Mouse (Mus musculus) midbrain, embryonic 11.5 days (tissue): ENCODE results near the gene Xpnpep1. TPM values are rescaled to one million over a fixed set of nuclear protein-coding genes. Genes with fewer than 3 reads are reported as not detected.

ENCODE experiments used
- ATAC-seq: fragments of 200-750 bp; cut with Nextera tagmentation; 2 replicates; pipeline ENCODE4 v1.8.0; 2017; ENCODE audit warnings: moderate TSS enrichment, moderate library complexity; ENCODE audit not compliant: low FRiP score
- DNase-seq: peaks from one replicate; pipeline ENCODE4 v3.0.0; 2015; ENCODE audit warnings: low spot score; ENCODE audit errors: missing footprints
- H3K27ac ChIP-seq: fragments of 300-500 bp; sonication (generic); 2 replicates; pipeline ENCODE4 v1.5.1; 2014; ENCODE audit warnings: low read depth, low read length
- H3K27me3 ChIP-seq: fragments of 300-500 bp; sonication (generic); 2 replicates; pipeline ENCODE4 v1.6.1; 2014; ENCODE audit warnings: mild to moderate bottlenecking, low read length, moderate library complexity, mixed read lengths; ENCODE audit not compliant: control insufficient read depth, insufficient read depth
- H3K36me3 ChIP-seq: fragments of 300-500 bp; sonication (generic); 2 replicates; pipeline ENCODE4 v1.6.1; 2014; ENCODE audit warnings: mild to moderate bottlenecking, low read length, moderate library complexity, mixed read lengths; ENCODE audit not compliant: control insufficient read depth, insufficient read depth
- H3K4me1 ChIP-seq: fragments of 300-500 bp; sonication (generic); 2 replicates; pipeline ENCODE4 v1.6.1; 2014; ENCODE audit warnings: low read length; ENCODE audit not compliant: control insufficient read depth, insufficient read depth
- H3K4me2 ChIP-seq: fragments of 300-500 bp; sonication (generic); 2 replicates; pipeline ENCODE4 v1.6.1; 2014; ENCODE audit warnings: mild to moderate bottlenecking, moderate library complexity
- H3K4me3 ChIP-seq: fragments of 300-500 bp; sonication (generic); 2 replicates; pipeline ENCODE4 v1.5.1; 2014; ENCODE audit warnings: low read depth, low read length
- H3K9ac ChIP-seq: fragments of 300-500 bp; sonication (generic); 2 replicates; pipeline ENCODE4 v1.6.1; 2014; ENCODE audit warnings: low read length
- H3K9me3 ChIP-seq: fragments of 300-500 bp; sonication (generic); 2 replicates; pipeline ENCODE4 v1.6.1; 2016; ENCODE audit warnings: low read length; ENCODE audit not compliant: control insufficient read depth
- WGBS: fragments of 180-500 bp; shearing (Covaris S2); extraction: QIAGEN DNeasy Blood & Tissue Kit; methylation state at CpG from one replicate; pipeline ENCODE4 v1.1.7; 2014; 5-methylcytosine and 5-hydroxymethylcytosine counted together
- polyA plus RNA-seq: library from polyadenylated mRNA; unstranded; fragments of >200 nt; fragmentation: Nextera tagmentation; extraction: Ambion mirVana; gene quantifications from 2 replicates; pipeline ENCODE4 v1.2.1, GENCODE M21; 2014

The Xpnpep1 gene
- polyA plus RNA-seq, 1 experiment from 2014 or later = 150 TPM

GRCm38 (mm10) chr19:53080026-53080425 lies 40.0 kb upstream of the Xpnpep1 start:
- no peaks in the 10 kb centered on the region for H3K4me1 ChIP-seq
- no peak for ATAC-seq
- H3K4me3 ChIP-seq = no peak overlapping the region
- H3K9ac ChIP-seq = no peak overlapping the region
- WGBS = 92% methylated on average over 11 of the region's 11 CpGs
- H3K9me3 ChIP-seq = no peaks in the 10 kb centered on the region
- H3K27ac ChIP-seq = no peak overlapping the region
- no peak for DNase-seq
- no peaks in the 10 kb centered on the region for H3K36me3 ChIP-seq
- H3K27me3 ChIP-seq = no peaks in the 10 kb centered on the region
- H3K4me2 ChIP-seq = no peak overlapping the region

GRCm38 (mm10) chr19:53078271-53079085 lies 38.5 kb upstream of the Xpnpep1 start:
- 77% methylated on average over 9 of the region's 9 CpGs for WGBS

GRCm38 (mm10) chr19:53077278-53077677 lies 37.3 kb upstream of the Xpnpep1 start:
- no peak for ATAC-seq
- H3K4me1 ChIP-seq = no peaks in the 10 kb centered on the region
- no peak overlapping the region for H3K4me2 ChIP-seq
- no peak overlapping the region for H3K27ac ChIP-seq
- no peak overlapping the region for H3K9ac ChIP-seq
- no peak for DNase-seq
- WGBS = 89% methylated on average over 5 of the region's 5 CpGs
- H3K4me3 ChIP-seq = no peak overlapping the region
- H3K9me3 ChIP-seq = no peaks in the 10 kb centered on the region
- H3K36me3 ChIP-seq = no peaks in the 10 kb centered on the region
- no peaks in the 10 kb centered on the region for H3K27me3 ChIP-seq

More at GRCm38 (mm10) chr19:53078271-53079085, 38.5 kb upstream of the Xpnpep1 start:
- DNase-seq (peak; percentile 78), ATAC-seq (no peak)
- Histone ChIP-seq H3K9ac (no peak overlapping the region), H3K36me3 (no peaks in the 10 kb centered on the region), H3K4me2 (no peak overlapping the region), H3K4me1 (no peaks in the 10 kb centered on the region), H3K9me3 (no peaks in the 10 kb centered on the region), H3K27me3 (no peaks in the 10 kb centered on the region), H3K4me3 (no peak overlapping the region), H3K27ac (no peak overlapping the region)

GRCm38 (mm10) chr19:53076238-53076981 lies 36.4 kb upstream of the Xpnpep1 start:
- Histone ChIP-seq H3K27ac (no peak overlapping the region), H3K4me1 (no peaks in the 10 kb centered on the region), H3K9me3 (no peaks in the 10 kb centered on the region), H3K4me2 (no peak overlapping the region), H3K27me3 (no peaks in the 10 kb centered on the region), H3K9ac (no peak overlapping the region), H3K4me3 (no peak overlapping the region), H3K36me3 (no peaks in the 10 kb centered on the region)
- WGBS = 86% methylated on average over 18 of the region's 18 CpGs
- peak; percentile 51 for DNase-seq
- no peak for ATAC-seq

GRCm38 (mm10) chr19:53075896-53076237 lies 35.9 kb upstream of the Xpnpep1 start:
- Histone ChIP-seq H3K27ac (no peak overlapping the region), H3K36me3 (no peaks in the 10 kb centered on the region), H3K9me3 (no peaks in the 10 kb centered on the region), H3K9ac (no peak overlapping the region), H3K27me3 (no peaks in the 10 kb centered on the region), H3K4me2 (no peak overlapping the region), H3K4me3 (no peak overlapping the region), H3K4me1 (no peaks in the 10 kb centered on the region)
- ATAC-seq = no peak
- WGBS = 93% methylated on average over 11 of the region's 11 CpGs
- DNase-seq = no peak

- Histone ChIP-seq H3K9ac (no peak overlapping the region), H3K4me1 (no peaks in the 10 kb centered on the region), H3K27ac (no peak overlapping the region), H3K27me3 (no peaks in the 10 kb centered on the region), H3K4me2 (no peak overlapping the region), H3K9me3 (no peaks in the 10 kb centered on the region), H3K36me3 (no peaks in the 10 kb centered on the region), H3K4me3 (no peak overlapping the region)
- peak; percentile 60 for DNase-seq
- ATAC-seq = no peak
- WGBS = 96% methylated on average over 13 of the region's 13 CpGs
These were observed 35.1 kb upstream of the Xpnpep1 start for GRCm38 (mm10) chr19:53074899-53075722.

- Histone ChIP-seq H3K27me3 (no peaks in the 10 kb centered on the region), H3K9ac (no peak overlapping the region), H3K4me1 (no peaks in the 10 kb centered on the region), H3K36me3 (no peaks in the 10 kb centered on the region), H3K9me3 (no peaks in the 10 kb centered on the region), H3K4me2 (no peak overlapping the region), H3K4me3 (no peak overlapping the region), H3K27ac (no peak overlapping the region)
- WGBS = 98% methylated on average over 4 of the region's 4 CpGs
- no peak for ATAC-seq
- no peak for DNase-seq
These were observed 33.5 kb upstream of the Xpnpep1 start for GRCm38 (mm10) chr19:53073521-53073920.

GRCm38 (mm10) chr19:53072406-53072805 lies 32.4 kb upstream of the Xpnpep1 start:
- DNase-seq (no peak), ATAC-seq (no peak)
- Histone ChIP-seq H3K36me3 (no peaks in the 10 kb centered on the region), H3K9me3 (no peaks in the 10 kb centered on the region), H3K4me2 (no peak overlapping the region), H3K4me3 (no peak overlapping the region), H3K9ac (no peak overlapping the region), H3K4me1 (no peaks in the 10 kb centered on the region), H3K27ac (no peak overlapping the region), H3K27me3 (no peaks in the 10 kb centered on the region)
- WGBS = 88% methylated on average over 5 of the region's 5 CpGs
